Mouse (Mus musculus) embryonic facial prominence, embryonic 15.5 days (tissue): ENCODE data around the gene Carns1. TPM values are rescaled to one million over a fixed set of nuclear protein-coding genes. Genes with fewer than 3 reads are reported as not detected.
A peak's percentile ranks its signal among the peaks of the same experiment; 100 is the strongest.
"Not testable (repeated sequence)": the region's sequence is repeated elsewhere in the genome, so short reads cannot be mapped to it uniquely, and the experiment has no call there.

Source experiments
- ATAC-seq: fragments of 200-750 bp; cut with Nextera tagmentation; 2 replicates; pipeline ENCODE4 v1.8.0; 2017; ENCODE audit warnings: low read depth, moderate TSS enrichment; ENCODE audit not compliant: insufficient number of reproducible peaks, low FRiP score, low TSS enrichment
- H3K27ac ChIP-seq: fragments of 300-500 bp; sonication (generic); replicated peaks from 2 replicates; pipeline ENCODE4 v1.5.1; 2015; ENCODE audit warnings: mild to moderate bottlenecking, inconsistent platforms
- H3K27me3 ChIP-seq: fragments of 300-500 bp; sonication (generic); 2 replicates; pipeline ENCODE4 v1.6.1; 2015; ENCODE audit warnings: inconsistent platforms
- H3K36me3 ChIP-seq: fragments of 300-500 bp; sonication (generic); 2 replicates; pipeline ENCODE4 v1.6.1; 2015; ENCODE audit warnings: mild to moderate bottlenecking, inconsistent platforms
- H3K4me1 ChIP-seq: fragments of 300-500 bp; sonication (generic); 2 replicates; pipeline ENCODE4 v1.6.1; 2015; ENCODE audit warnings: inconsistent platforms
- H3K4me2 ChIP-seq: fragments of 300-500 bp; sonication (generic); replicated peaks from 2 replicates; pipeline ENCODE4 v1.6.1; 2015; ENCODE audit warnings: mild to moderate bottlenecking, inconsistent platforms
- H3K4me3 ChIP-seq: fragments of 300-500 bp; sonication (generic); replicated peaks from 2 replicates; pipeline ENCODE4 v1.5.1; 2015; ENCODE audit warnings: mild to moderate bottlenecking, inconsistent platforms
- H3K9ac ChIP-seq: fragments of 300-500 bp; sonication (generic); 2 replicates; pipeline ENCODE4 v1.6.1; 2015; ENCODE audit warnings: inconsistent platforms
- H3K9me3 ChIP-seq: fragments of 300-500 bp; sonication (generic); replicated peaks from 2 replicates; pipeline ENCODE4 v1.6.1; 2016; ENCODE audit warnings: inconsistent platforms
- WGBS: fragments of 180-500 bp; shearing (Covaris S2); methylation state at CpG from one replicate; pipeline ENCODE4 v1.1.7; 2015; 5-methylcytosine and 5-hydroxymethylcytosine counted together
- polyA plus RNA-seq: library from polyadenylated mRNA; unstranded; fragments of >200 nt; fragmentation: Nextera tagmentation; extraction: Ambion mirVana; gene quantifications from 2 replicates; pipeline ENCODE4 v1.2.1, GENCODE M21; 2015

Gene Carns1
- polyA plus RNA-seq, 1 experiment from 2014 or later: 5.4 TPM

DNA sequence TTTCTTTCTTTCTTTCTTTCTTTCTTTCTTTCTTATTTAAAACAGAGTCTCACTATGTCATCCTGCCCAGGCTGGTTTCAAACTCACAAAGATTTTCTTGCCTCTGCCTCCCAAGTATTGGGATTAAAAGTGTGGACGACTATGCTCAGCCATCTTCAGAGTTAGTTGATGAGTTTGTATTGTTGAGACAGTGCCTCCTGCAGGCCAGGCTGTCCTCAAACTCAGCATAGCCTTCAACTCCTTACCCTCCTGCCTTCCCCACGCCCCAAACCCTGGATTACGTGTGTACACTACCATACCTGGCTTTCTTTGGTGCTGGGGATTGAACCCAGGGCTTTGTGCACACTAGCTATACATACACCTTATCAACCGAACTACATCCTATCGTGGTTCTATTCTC is 38.8 kb downstream of the Carns1 start:
- Histone ChIP-seq H3K4me2 (no peak overlapping the region), H3K4me1 (no peaks in the 10 kb centered on the region), H3K9ac (no peak overlapping the region), H3K27me3 (no peaks in the 10 kb centered on the region), H3K27ac (no peak overlapping the region), H3K4me3 (no peak overlapping the region), H3K9me3 (no peaks in the 10 kb centered on the region), H3K36me3 (peaks cover 15% of the 10 kb centered on the region)
- no peak for ATAC-seq
- 78% methylated on average over 5 of the region's 5 CpGs for WGBS

DNA sequence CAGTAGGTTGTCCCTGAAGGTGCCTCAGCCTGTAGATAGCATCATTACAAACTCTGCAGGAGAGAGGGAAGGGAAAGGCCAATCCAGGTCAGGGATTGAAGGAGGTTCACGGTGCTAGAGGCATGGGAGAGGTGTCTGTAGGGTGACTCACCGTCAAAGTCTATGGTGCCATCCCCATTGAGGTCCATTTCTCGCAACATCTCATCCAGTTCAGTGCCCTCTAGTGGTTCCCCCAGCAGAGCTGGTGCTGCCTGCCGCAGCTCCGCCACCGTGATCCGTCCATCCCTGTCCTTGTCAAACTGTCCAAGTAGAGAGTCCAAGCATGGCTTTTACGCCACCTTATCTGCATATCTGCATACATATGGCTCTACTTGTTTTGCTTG is 39.3 kb downstream of the Carns1 start:
- not testable (repeated sequence) for H3K4me2 ChIP-seq, H3K4me1 ChIP-seq, H3K27ac ChIP-seq, ATAC-seq, H3K9me3 ChIP-seq, H3K4me3 ChIP-seq, H3K9ac ChIP-seq, H3K27me3 ChIP-seq
- H3K36me3 ChIP-seq: peaks cover 20% of the 10 kb centered on the region
- WGBS: 12% methylated on average over 8 of the region's 8 CpGs

DNA sequence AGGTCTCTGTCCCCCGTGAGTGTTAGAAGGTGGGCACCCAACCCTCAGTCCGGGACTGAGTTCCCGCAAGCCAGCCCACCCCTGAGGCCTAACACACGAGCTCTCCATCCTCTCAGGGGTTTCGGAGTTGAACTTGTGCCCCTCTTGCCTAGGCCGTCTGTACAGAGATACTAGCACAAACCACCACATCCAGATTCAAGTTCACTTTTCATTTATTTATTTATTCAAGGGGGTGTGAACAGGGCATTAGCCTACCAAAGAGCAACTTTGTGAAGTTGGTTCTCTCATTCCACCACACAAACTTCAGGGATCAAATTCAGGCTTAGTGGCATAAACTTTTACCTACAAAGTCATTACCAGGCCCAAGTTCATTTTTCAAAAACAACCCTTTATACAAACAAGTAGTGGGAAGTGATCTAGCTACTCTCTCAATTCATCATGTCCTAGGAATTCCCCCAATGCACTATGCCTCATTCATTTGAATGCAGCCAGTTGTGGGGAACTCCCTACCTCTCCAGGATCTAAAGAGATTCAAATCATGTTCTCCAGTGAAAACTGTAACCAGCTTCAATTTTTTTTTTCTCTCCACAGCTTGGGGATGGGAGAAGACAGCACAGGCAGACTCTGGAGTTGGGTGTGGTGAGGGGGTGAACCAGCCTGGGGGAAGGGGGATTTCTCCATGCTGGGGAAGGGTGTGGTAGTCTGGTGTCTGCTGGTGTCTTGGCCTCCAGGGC is 39.9 kb downstream of the Carns1 start:
- ATAC-seq, H3K4me2 ChIP-seq, H3K9me3 ChIP-seq, H3K4me3 ChIP-seq, H3K4me1 ChIP-seq, H3K27me3 ChIP-seq, H3K9ac ChIP-seq, H3K27ac ChIP-seq: not testable (repeated sequence)
- 77% methylated on average over 6 of the region's 6 CpGs for WGBS
- H3K36me3 ChIP-seq: peaks cover 22% of the 10 kb centered on the region

DNA sequence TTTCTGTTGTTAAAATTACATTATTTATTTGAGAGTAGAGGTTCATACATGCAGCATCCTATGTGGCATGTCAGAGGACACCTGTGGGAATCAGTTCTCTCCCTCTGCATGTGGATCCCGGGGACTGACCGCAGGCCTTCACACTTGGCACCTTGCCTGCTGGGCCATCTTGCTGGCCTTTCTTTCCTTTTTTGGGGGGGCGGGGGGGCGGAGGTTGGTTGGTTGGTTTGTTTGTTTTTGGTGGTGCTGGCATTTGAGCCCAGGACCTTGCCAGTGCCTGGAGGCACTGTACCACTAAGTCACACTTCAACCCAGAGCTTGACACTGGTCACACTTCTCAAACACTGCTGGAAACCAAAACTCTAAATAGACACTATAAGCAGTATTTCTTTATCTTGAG is 40.9 kb downstream of the Carns1 start:
- 84% methylated on average over 4 of the region's 4 CpGs for WGBS
- no peaks in the 10 kb centered on the region for H3K4me1 ChIP-seq
- H3K36me3 ChIP-seq: peaks cover 31% of the 10 kb centered on the region
- no peaks in the 10 kb centered on the region for H3K9me3 ChIP-seq
- no peak overlapping the region for H3K9ac ChIP-seq
- no peak overlapping the region for H3K4me2 ChIP-seq
- no peak overlapping the region for H3K4me3 ChIP-seq
- H3K27ac ChIP-seq: no peak overlapping the region
- no peaks in the 10 kb centered on the region for H3K27me3 ChIP-seq
- no peak for ATAC-seq

DNA sequence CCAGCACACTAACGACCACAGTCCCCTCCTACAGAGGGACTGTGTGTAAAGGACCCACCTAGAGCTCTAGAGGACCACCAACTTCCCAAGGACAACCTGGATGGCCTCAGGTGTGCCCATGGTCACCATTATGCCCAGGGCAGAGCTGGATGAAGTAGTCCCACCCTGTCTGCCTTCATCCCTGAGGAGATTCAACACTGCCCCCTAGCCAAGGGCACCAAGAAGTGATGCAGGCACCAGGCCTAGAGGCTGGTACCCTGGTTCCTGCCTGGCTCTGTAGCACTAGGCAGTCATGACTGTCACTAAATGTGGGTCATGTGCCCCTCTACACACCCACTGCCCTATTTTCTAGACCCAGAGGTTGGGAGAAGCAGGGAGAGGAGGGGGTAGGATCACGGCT is 43.5 kb downstream of the Carns1 start:
- H3K27me3 ChIP-seq: no peaks in the 10 kb centered on the region
- no peak overlapping the region for H3K9ac ChIP-seq
- peaks cover 44% of the 10 kb centered on the region for H3K36me3 ChIP-seq
- H3K27ac ChIP-seq: no peak overlapping the region
- peaks cover 10% of the 10 kb centered on the region for H3K4me1 ChIP-seq
- 84% methylated on average over 2 of the region's 2 CpGs for WGBS
- no peak overlapping the region for H3K4me2 ChIP-seq
- no peak overlapping the region for H3K4me3 ChIP-seq
- ATAC-seq: no peak
- H3K9me3 ChIP-seq: no peaks in the 10 kb centered on the region

DNA sequence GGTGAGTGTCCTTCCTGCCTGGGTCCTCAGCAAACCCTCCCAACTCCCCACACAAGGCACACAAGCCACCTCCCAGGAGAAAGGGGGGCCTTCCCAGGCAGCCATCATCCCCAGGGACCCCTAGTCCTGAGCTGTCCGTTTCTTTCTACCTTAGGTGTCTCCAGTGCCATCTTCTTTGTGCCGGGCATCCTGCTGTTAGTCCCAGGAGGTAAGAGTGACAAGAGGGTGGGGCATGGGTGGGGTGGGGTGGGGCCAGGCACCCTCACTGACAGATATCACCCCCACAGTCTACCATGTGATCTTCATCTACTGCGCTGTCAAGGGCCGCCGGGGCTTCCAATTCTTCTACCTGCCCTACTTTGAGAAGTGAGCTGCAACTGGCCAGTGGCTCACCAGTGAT is 44.2 kb downstream of the Carns1 start:
- Histone ChIP-seq H3K9me3 (no peaks in the 10 kb centered on the region), H3K4me1 (peaks cover 15% of the 10 kb centered on the region), H3K27me3 (no peaks in the 10 kb centered on the region), H3K4me2 (no peak overlapping the region), H3K4me3 (no peak overlapping the region), H3K9ac (no peak overlapping the region), H3K36me3 (peaks cover 44% of the 10 kb centered on the region), H3K27ac (no peak overlapping the region)
- 86% methylated on average over 5 of the region's 5 CpGs for WGBS
- ATAC-seq: no peak

DNA sequence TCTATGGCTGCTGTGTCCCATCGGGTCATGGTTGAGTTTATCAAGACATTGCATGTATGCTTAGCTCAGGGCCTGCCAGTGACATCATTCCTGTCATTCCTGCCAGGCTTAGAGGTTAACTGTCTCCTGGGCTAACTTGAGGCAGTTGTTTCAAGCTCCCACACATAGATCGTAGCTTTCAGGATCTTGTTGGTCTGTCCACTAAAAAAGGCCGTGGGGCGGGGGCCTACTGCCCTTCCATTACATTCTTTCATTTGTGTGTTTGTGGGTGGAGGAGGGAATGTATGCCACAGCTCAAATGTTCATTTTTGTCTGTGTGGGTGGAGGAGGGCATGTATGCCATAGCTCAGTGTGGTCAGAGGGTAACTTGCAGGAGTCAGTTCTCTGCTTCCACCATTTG is 45.2 kb downstream of the Carns1 start:
- H3K36me3 ChIP-seq: peaks cover 44% of the 10 kb centered on the region
- WGBS: 86% methylated on average over 4 of the region's 4 CpGs
- H3K4me3 ChIP-seq: no peak overlapping the region
- no peaks in the 10 kb centered on the region for H3K9me3 ChIP-seq
- peaks cover 17% of the 10 kb centered on the region for H3K4me1 ChIP-seq
- H3K27ac ChIP-seq: no peak overlapping the region
- ATAC-seq: no peak
- no peak overlapping the region for H3K9ac ChIP-seq
- no peaks in the 10 kb centered on the region for H3K27me3 ChIP-seq
- H3K4me2 ChIP-seq: no peak overlapping the region

DNA sequence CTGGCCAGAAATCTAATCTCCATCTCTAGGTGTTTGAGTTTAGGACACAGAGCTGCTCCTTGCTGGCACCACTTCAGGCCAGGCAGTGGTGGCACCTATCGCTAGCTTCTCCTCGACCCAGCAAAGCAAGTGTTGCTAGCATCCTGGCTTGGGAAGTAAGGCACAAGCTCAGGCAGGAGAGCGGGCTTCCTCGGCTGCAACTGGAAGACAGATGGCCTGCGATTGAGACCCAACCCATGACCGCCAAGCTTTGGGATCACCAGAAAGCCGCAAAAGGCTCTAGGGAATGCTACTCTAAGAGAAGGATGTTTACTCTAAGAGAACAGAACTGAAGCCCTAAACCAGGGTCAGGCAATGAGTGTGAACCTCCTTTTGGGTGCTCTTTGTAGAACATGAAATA is 45.8 kb downstream of the Carns1 start:
- H3K27me3 ChIP-seq: no peaks in the 10 kb centered on the region
- no peaks in the 10 kb centered on the region for H3K9me3 ChIP-seq
- H3K9ac ChIP-seq: no peak overlapping the region
- no peak overlapping the region for H3K4me2 ChIP-seq
- no peak overlapping the region for H3K27ac ChIP-seq
- peaks cover 23% of the 10 kb centered on the region for H3K4me1 ChIP-seq
- no peak overlapping the region for H3K4me3 ChIP-seq
- WGBS: 91% methylated on average over 7 of the region's 7 CpGs
- peaks cover 44% of the 10 kb centered on the region for H3K36me3 ChIP-seq
- no peak for ATAC-seq

DNA sequence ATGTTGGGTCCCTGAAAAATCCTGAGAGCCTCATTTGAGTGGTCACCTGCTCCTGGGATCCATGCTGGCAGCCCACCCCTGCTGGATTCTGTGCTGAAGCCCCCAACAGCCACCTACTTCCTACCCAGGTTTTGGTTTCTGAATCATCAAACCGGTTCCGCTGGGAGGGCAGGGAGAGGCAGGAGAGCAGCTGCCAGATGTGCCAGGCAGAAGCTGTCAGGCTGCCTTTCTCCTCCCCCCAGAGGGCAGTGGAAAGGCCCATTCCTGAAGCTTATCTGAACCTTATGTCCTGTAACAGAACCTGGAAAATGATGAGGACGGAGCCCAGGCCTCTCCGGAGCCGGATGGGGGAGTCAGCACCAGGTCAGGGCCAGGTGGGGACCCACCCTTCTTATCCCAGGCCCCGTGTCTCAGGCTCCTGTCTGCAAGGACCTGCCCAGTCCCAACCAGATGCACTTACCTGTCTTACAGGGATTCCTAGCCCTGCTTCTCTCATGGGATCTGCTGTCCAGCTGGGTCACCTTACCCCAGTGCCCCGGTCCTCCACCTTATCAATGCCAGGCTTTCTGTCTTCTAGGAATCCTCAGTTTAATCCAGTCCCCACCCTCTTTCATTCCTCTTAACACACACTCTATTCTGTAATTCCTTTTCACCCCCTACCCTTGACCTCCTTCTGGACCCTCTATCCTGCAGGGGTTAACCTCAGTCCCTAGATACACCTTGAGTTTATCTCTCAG is 48.4 kb downstream of the Carns1 start:
- peaks cover 29% of the 10 kb centered on the region for H3K4me1 ChIP-seq
- H3K36me3 ChIP-seq: peaks cover 34% of the 10 kb centered on the region
- no peak for ATAC-seq
- peak overlapping the region; percentile 81 for H3K9ac ChIP-seq
- peak overlapping the region; percentile 72 for H3K4me2 ChIP-seq
- 37% methylated on average over 7 of the region's 7 CpGs for WGBS
- H3K9me3 ChIP-seq: no peaks in the 10 kb centered on the region
- H3K27ac ChIP-seq: peak overlapping the region; percentile 83
- peak overlapping the region; percentile 85 for H3K4me3 ChIP-seq
- H3K27me3 ChIP-seq: no peaks in the 10 kb centered on the region

DNA sequence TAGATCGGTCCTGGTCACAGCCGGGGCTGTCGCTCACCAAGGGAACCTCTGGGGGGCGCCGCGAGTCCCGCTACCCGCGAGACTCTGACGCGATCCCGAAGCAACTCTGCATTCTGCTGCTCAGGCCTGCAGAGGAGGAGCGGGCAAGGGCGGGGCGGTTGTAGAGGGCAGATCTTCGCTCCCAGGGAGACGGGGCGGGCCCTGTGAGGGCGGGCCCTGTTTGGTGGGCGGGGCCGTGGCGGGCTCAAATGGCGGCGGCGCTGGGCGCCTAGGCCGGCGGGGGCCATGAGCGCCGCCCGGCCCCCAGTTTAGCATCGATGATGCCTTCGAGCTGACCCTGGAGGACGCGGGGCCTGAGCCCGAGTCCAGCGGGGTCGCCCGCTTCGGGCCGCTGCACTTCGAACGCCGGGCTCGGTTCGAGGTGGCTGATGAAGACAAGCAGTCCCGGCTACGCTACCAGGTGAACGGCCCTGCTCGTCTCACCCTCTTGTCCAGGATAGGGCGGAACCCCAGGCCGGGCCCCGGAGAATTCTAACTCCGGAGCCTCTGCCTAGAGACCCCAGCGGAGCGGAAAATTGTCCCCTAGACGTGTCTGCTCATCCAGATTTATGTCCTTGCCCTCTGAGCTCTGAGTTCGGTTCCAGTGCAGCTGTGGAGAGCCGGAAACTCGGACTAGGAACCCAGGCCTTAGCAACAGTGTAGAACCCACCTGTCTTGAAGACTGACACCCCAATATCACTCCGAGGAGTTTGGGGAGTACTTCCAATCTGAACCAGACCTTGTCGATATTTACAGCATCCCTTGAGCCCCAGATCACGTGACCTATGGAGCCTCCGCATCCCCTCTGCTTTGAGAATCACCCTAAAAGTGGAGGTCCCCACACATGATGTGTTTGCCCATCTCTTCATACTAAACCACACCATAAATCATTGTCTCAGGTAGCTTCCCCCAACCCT is 49.3 kb downstream of the Carns1 start, which contains the start of gene Aip:
Gene Aip (minus strand): TSS at position 118 of the 956 bp plus-strand sequence.
- peaks cover 29% of the 10 kb centered on the region for H3K4me1 ChIP-seq
- peak within 1 kb of the TSS; percentile 72 for H3K4me2 ChIP-seq
- WGBS: under 1% methylated on average over 63 of the region's 64 CpGs
- peak; percentile 94 for ATAC-seq
- H3K27me3 ChIP-seq: no peaks in the 10 kb centered on the region
- peaks cover 25% of the 10 kb centered on the region for H3K36me3 ChIP-seq
- H3K9me3 ChIP-seq: no peaks in the 10 kb centered on the region
- H3K9ac ChIP-seq: peak within 1 kb of the TSS; percentile 81
- peak within 1 kb of the TSS; percentile 83 for H3K27ac ChIP-seq
- peak within 1 kb of the TSS; percentile 85 for H3K4me3 ChIP-seq

DNA sequence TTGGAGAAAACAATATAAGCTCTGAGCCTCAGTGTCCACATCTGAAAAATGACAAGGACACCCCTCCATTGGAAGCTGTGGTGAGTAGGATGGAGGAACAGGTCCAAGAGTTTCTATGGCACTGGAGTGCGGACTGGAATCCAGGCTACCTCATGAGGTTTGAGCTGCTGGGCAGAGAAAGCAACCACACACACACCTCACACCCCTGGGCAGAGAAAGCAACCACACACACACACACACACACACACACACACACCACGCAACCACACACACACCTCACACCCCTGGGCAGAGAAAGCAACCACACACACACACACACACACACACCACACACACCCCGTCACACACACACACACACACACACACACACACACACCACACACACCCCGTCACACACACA is 50.0 kb downstream of the Carns1 start:
- peaks cover 22% of the 10 kb centered on the region for H3K36me3 ChIP-seq
- H3K4me3 ChIP-seq: peak overlapping the region; percentile 85
- ATAC-seq: peak; percentile 11; the same call in 1 of the 2 replicates
- peak overlapping the region; percentile 79 for H3K27ac ChIP-seq
- H3K27me3 ChIP-seq, H3K9me3 ChIP-seq: not testable (repeated sequence)
- H3K4me1 ChIP-seq: peaks cover 37% of the 10 kb centered on the region
- 0 out of 2 replicates have a peak overlapping the region, but pooled peaks have one; percentile 22 for H3K9ac ChIP-seq
- WGBS: 17% methylated on average over 3 of the region's 4 CpGs
- H3K4me2 ChIP-seq: peak overlapping the region; percentile 72
